Mouse (Mus musculus) lung, postnatal 4 days (tissue): ENCODE measurements around the gene Fabp3.

Source experiments
- DNase-seq, 2 experiments: peaks; one replicate each; pipeline ENCODE4 v3.0.0; 2021

Gene Fabp3

GRCm38 (mm10) chr4:130335867-130336266, 27.5 kb downstream of the Fabp3 start:
- no peak for DNase-seq

- DNase-seq: peak in 1 of 2 experiments; percentile 64
Measured at GRCm38 (mm10) chr4:130341691-130342090, 33.3 kb downstream of the Fabp3 start.

GRCm38 (mm10) chr4:130349666-130350065, 41.3 kb downstream of the Fabp3 start:
- DNase-seq: no peak

GRCm38 (mm10) chr4:130350690-130351422, 42.5 kb downstream of the Fabp3 start:
- no peak for DNase-seq

- DNase-seq: no peak
Measured at GRCm38 (mm10) chr4:130352588-130352987, 44.2 kb downstream of the Fabp3 start.

GRCm38 (mm10) chr4:130357946-130358345, 49.6 kb downstream of the Fabp3 start:
- no peak for DNase-seq

- DNase-seq: peak; percentile 98 to 99
Measured at GRCm38 (mm10) chr4:130359486-130360237, 51.3 kb downstream of the Fabp3 start, which contains the start of the genes Zcchc17 and Snrnp40. Gene Zcchc17, minus strand, starts transcription at chr4:130359943. Gene Snrnp40, plus strand, starts transcription at chr4:130360132.

- DNase-seq: no peak
Measured at GRCm38 (mm10) chr4:130360238-130360590, 51.8 kb downstream of the Fabp3 start.
